ENCODE assay signal across 22 mouse cellular contexts in genomic region chr9:108945111-108945510, GRCm38 (mm10). TPM values are rescaled to one million over a fixed set of nuclear protein-coding genes. Genes with fewer than 3 reads are reported as not detected.
"Had no signal": no experiment of that assay in that cellular context is flagged by ENCODE, and none has a peak within 500 bp of the region (broad histone marks: within the 10 kb centered on the region; RNA-seq: fewer than 3 reads in every experiment).

No protein-coding gene starts in this region.

- H3K4me1 ChIP-seq: midbrain, embryonic 10.5 days; neural tube, embryonic 15.5 days had no signal

- H3K9ac ChIP-seq: limb, embryonic 15.5 days; liver, embryonic 15.5 days; lung, embryonic 14.5 days; neural tube, embryonic 15.5 days had no signal

- H3K27me3 ChIP-seq: limb, embryonic 15.5 days; liver, embryonic 15.5 days; neural tube, embryonic 15.5 days had no signal

- H3K27ac ChIP-seq: kidney, postnatal 0 days; layer of hippocampus, adult 2 months; left cerebral cortex, adult 2 months; limb, embryonic 15.5 days; liver, embryonic 15.5 days; midbrain, embryonic 10.5 days; neural tube, embryonic 15.5 days had no signal

- H3K9me3 ChIP-seq: limb, embryonic 15.5 days; liver, embryonic 15.5 days; midbrain, embryonic 10.5 days; neural tube, embryonic 15.5 days had no signal

- H3K4me3 ChIP-seq: layer of hippocampus, adult 2 months; left cerebral cortex, adult 2 months; limb, embryonic 15.5 days; liver, embryonic 15.5 days; midbrain, embryonic 10.5 days; myocyte; neural tube, embryonic 15.5 days had no signal

- DNase-seq: kidney, adult 11 months; kidney, adult 9 months; kidney, postnatal 36 days; lung, embryonic 14.5 days; lung, postnatal 10 days; lung, postnatal 4 days; midbrain, embryonic 14.5 days; spleen, adult 18-20 months; thymus, postnatal 4 days had no signal

- H3K4me2 ChIP-seq: limb, embryonic 15.5 days; liver, embryonic 15.5 days; lung, embryonic 14.5 days; neural tube, embryonic 15.5 days had no signal

RNA-seq across cellular contexts. Expression of gene Tmem89, which starts 30.7 kb away (rescaled TPM):
- total RNA-seq: left cerebral cortex, adult 2 months had no signal
- polyA plus RNA-seq: kidney, postnatal 0 days; limb, embryonic 11.5 days; liver, embryonic 15.5 days; lung, embryonic 14.5 days; midbrain, embryonic 10.5 days; midbrain, embryonic 14.5 days; myocyte; neural tube, embryonic 11.5 days; neural tube, embryonic 15.5 days had no signal

RNA-seq across cellular contexts. Expression of gene Ucn2, which starts 40.7 kb away (rescaled TPM):
- total RNA-seq: layer of hippocampus, adult 2 months; layer of hippocampus, postnatal 14 days; left cerebral cortex, postnatal 25 days; megakaryocyte, adult 5-6 weeks had no signal
- polyA plus RNA-seq: kidney, postnatal 0 days; limb, embryonic 11.5 days; lung, embryonic 14.5 days; midbrain, embryonic 10.5 days; midbrain, embryonic 14.5 days; neural tube, embryonic 11.5 days; neural tube, embryonic 15.5 days had no signal
